Mouse (Mus musculus) lung, embryonic 15.5 days (tissue): Measurements from ENCODE around the gene Acadvl. TPM values are rescaled to one million over a fixed set of nuclear protein-coding genes. Genes with fewer than 3 reads are reported as not detected.

Experiments
- ATAC-seq: fragments of 200-750 bp; cut with Nextera tagmentation; 2 replicates; pipeline ENCODE4 v1.8.0; 2017; ENCODE audit warnings: moderate number of reproducible peaks, borderline replicate concordance; ENCODE audit not compliant: low FRiP score, low TSS enrichment; ENCODE audit errors: extremely low read depth
- H3K27ac ChIP-seq: fragments of 300-500 bp; sonication (generic); 2 replicates; pipeline ENCODE4 v1.5.1; 2015; ENCODE audit warnings: moderate library complexity, mild to moderate bottlenecking, inconsistent platforms
- H3K27me3 ChIP-seq: fragments of 300-500 bp; sonication (generic); 2 replicates; pipeline ENCODE4 v1.6.1; 2015; ENCODE audit warnings: inconsistent platforms
- H3K36me3 ChIP-seq: fragments of 300-500 bp; sonication (generic); 2 replicates; pipeline ENCODE4 v1.6.1; 2015; ENCODE audit warnings: inconsistent platforms
- H3K4me1 ChIP-seq: fragments of 300-500 bp; sonication (generic); 2 replicates; pipeline ENCODE4 v1.6.1; 2015; ENCODE audit warnings: inconsistent platforms
- H3K4me2 ChIP-seq: fragments of 300-500 bp; sonication (generic); 2 replicates; pipeline ENCODE4 v1.6.1; 2015; ENCODE audit warnings: inconsistent platforms, mild to moderate bottlenecking, moderate library complexity
- H3K4me3 ChIP-seq: fragments of 300-500 bp; sonication (generic); 2 replicates; pipeline ENCODE4 v1.5.1; 2015; ENCODE audit warnings: mild to moderate bottlenecking, inconsistent platforms
- H3K9ac ChIP-seq: fragments of 300-500 bp; sonication (generic); 2 replicates; pipeline ENCODE4 v1.6.1; 2015; ENCODE audit warnings: inconsistent platforms
- H3K9me3 ChIP-seq: fragments of 300-500 bp; sonication (generic); 2 replicates; pipeline ENCODE4 v1.6.1; 2016; ENCODE audit warnings: inconsistent platforms
- WGBS: fragments of 180-500 bp; shearing (Covaris S2); methylation state at CpG from one replicate; pipeline ENCODE4 v1.1.7; 2015; 5-methylcytosine and 5-hydroxymethylcytosine counted together
- polyA plus RNA-seq: library from polyadenylated mRNA; unstranded; fragments of >200 nt; fragmentation: Nextera tagmentation; extraction: Ambion mirVana; gene quantifications from 2 replicates; pipeline ENCODE4 v1.2.1, GENCODE M21; 2015

Acadvl gene
- 73.9 and 81.3 TPM in 2 replicates for polyA plus RNA-seq

DNA sequence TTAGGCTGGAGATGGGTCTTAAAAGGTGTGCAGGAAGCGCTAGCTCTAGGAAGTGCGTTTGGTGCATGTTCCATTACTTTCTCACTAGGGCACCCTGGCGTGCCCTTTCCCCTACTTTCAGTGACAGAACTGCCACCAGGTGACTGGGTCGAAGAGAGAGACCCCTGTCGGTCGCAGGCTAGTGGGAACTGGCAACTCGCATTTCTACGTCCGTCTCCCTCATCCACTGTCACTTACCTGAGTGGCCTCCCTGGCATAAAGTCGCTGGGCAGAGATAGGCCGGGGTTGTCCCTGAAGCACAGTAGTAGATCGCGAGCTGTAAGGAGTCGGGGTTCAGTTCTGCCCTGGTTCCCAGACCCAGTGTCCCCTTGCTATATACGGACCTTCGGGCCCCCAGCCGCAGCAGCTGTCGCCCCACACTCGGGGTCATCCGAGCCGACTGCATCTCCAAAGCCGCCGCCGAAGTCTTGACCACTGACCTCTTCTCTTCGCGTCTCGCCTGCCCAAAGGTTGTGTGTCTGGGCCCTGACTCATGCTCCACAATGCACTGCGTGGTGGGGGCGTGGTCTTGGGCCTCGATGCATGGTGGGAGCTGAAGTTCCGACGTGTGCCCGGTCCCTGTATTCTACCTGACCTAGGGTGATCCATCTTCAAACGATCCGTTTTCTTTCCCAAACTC, at the start of gene Acadvl:
TSS of gene Acadvl (minus strand) at position 532 of the 679 bp plus-strand sequence.
- H3K4me3 ChIP-seq, result peak within 1 kb of the TSS; percentile 61
- no peaks in the 10 kb centered on the region for H3K27me3 ChIP-seq
- H3K4me1 ChIP-seq, result peaks cover 47% of the 10 kb centered on the region
- no peaks in the 10 kb centered on the region for H3K9me3 ChIP-seq
- H3K4me2 ChIP-seq, result peak within 1 kb of the TSS; percentile 93
- under 1% methylated on average over 35 of the region's 35 CpGs for WGBS
- H3K9ac ChIP-seq, result peak within 1 kb of the TSS; percentile 75
- H3K27ac ChIP-seq, result peak within 1 kb of the TSS; percentile 75
- H3K36me3 ChIP-seq, result peaks cover 31% of the 10 kb centered on the region
- ATAC-seq, result peak; percentile 73

DNA sequence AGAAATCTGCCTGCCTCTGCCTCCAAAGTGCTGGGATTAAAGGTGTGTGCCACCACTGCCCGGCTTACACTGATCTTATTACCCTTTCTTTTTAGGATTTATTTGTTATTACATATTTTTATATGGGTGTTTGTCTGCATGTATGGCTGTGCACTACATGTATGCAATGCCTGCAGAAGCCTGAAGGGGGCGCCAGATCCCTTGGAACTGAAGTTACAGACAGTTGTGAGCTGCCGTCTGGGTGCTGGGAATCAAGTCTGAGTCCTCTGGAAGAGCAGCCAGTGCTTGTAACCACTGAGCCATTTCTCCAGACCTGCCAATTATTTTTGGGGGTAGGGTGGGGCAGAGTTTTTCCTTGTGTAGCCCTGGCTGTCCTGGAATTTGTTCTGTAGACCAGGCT, 47.8 kb upstream of the Acadvl start:
- ATAC-seq, result no peak
- Histone ChIP-seq H3K27ac (no peak overlapping the region), H3K27me3 (no peaks in the 10 kb centered on the region), H3K4me2 (no peak overlapping the region), H3K4me3 (no peak overlapping the region), H3K36me3 (no peaks in the 10 kb centered on the region), H3K9me3 (no peaks in the 10 kb centered on the region), H3K9ac (no peak overlapping the region), H3K4me1 (no peaks in the 10 kb centered on the region)
- 68% methylated on average over 3 of the region's 3 CpGs for WGBS

DNA sequence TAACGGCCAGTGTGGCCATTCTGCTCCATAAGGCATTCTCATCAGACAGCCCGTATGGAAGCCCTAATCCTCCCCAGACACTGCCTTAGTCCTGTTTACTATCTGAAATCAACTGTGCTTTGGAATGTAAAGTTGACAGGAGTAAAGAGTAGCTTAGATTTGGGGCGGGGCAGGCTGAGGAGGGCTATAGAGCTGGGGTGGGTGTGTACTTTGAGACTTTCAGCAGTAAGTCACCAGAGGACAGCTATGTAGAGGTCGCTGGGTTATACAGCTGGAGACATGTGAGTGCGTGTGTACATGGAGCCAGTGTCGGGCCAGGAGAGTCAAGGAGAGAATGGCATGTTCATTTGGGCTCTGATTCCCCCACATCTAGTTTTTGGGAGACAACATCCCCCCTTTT, 44.7 kb upstream of the Acadvl start:
- no peaks in the 10 kb centered on the region for H3K9me3 ChIP-seq
- H3K27ac ChIP-seq, result no peak overlapping the region
- peaks cover 3% of the 10 kb centered on the region; the same call in 1 of the 2 replicates for H3K4me1 ChIP-seq
- H3K9ac ChIP-seq, result no peak overlapping the region
- no peak overlapping the region for H3K4me2 ChIP-seq
- H3K27me3 ChIP-seq, result peaks cover 3% of the 10 kb centered on the region; the same call in 1 of the 2 replicates
- 32% methylated on average over 6 of the region's 6 CpGs for WGBS
- H3K36me3 ChIP-seq, result no peaks in the 10 kb centered on the region
- no peak overlapping the region for H3K4me3 ChIP-seq
- no peak for ATAC-seq

DNA sequence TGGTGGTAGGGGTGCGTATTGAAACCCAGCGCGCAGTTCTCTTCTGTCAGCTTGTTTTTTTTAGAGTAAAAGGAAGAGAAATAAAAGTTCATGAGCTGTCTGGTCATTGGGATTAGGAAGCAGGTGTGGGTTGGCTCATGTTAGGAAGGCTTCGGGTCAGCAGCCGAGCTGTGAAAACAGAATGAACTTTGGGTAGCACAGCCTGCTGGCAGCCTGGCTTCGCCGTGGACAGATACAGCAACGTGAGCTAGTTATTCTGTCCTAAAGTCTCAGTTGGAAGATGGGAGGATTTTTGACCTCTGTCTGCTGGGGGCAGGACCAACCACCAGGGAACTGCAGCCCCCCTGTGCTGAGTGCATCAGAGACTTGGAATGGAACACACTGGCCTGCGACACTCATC, 42.6 kb upstream of the Acadvl start:
- no peak overlapping the region for H3K27ac ChIP-seq
- no peak overlapping the region for H3K4me2 ChIP-seq
- no peaks in the 10 kb centered on the region for H3K36me3 ChIP-seq
- no peak overlapping the region for H3K9ac ChIP-seq
- peaks cover 4% of the 10 kb centered on the region; the same call in 1 of the 2 replicates for H3K27me3 ChIP-seq
- H3K9me3 ChIP-seq, result no peaks in the 10 kb centered on the region
- 75% methylated on average over 9 of the region's 9 CpGs for WGBS
- no peak for ATAC-seq
- H3K4me3 ChIP-seq, result no peak overlapping the region
- H3K4me1 ChIP-seq, result peaks cover 3% of the 10 kb centered on the region; the same call in 1 of the 2 replicates

DNA sequence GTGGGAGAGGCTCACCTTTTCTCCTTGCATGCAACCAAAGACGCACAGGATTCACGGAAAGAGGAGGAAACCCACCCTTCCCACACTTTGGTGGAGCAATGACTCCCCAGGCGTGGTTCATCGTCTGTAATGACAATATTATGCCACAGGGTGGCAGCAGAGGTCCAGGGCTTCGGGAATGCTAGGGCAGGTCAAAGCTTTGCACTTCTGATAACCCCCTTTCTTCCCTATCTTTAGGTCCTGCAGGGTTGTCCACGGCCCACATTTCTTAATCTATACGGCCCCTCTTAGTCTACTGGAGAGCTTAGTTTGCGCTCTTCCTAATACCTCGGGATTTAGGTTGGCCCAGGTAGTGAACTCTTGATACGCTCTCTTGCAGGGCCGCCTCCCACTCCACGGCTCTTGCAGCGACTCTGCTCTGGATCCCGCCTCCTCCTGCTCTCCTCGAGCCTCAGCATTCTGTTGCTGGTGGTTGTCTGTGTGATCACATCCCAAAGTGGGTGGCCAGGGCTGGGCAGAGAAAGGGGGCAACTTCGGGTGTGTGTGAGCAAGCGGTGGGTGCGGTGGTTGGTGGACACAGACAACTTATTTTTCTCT, 40.5 kb upstream of the Acadvl start:
- Histone ChIP-seq H3K4me3 (no peak overlapping the region), H3K27ac (no peak overlapping the region), H3K9me3 (no peaks in the 10 kb centered on the region), H3K4me1 (peaks cover 3% of the 10 kb centered on the region; the same call in 1 of the 2 replicates), H3K4me2 (peak overlapping the region; percentile 34), H3K36me3 (no peaks in the 10 kb centered on the region), H3K27me3 (peaks cover 4% of the 10 kb centered on the region; the same call in 1 of the 2 replicates), H3K9ac (no peak overlapping the region)
- 22% methylated on average over 18 of the region's 18 CpGs for WGBS
- ATAC-seq, result peak; percentile 25; the same call in 1 of the 2 replicates

DNA sequence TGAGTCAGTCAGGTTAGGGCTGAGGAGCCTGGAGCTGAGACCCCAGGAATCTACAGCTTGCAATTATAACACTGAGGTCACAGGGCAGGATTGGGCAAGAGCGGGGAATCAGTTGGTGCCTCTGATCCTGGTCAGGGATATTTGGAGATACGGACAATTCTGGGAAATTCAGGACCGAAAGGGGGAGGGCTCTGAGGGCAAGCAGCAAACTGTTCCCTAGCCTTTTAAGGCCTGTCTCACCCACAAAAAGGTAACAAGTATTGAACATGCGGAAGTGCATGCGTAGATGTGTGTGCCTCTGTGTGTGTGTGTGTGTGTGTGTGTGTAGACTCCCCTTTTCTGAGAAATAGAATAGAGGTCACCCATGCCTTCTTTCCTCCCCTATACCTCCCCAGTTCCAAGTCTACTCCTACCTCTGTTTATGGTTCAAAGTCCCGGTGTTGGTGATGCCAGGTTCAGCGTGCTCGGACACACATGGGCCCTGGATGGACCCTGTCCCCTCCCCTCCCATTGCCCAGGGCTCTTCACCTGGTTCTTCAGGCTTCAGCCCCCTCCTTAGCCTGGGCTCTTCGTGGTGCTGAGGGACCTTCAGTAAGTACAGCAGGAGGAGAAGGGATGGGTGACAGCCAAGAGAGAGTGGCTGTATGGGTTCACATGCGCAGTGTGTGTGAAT, 38.8 kb upstream of the Acadvl start, which contains the start of gene Asgr1:
TSS of gene Asgr1 (plus strand) at position 188 of the 673 bp plus-strand sequence.
- no peak within 1 kb of the TSS for H3K27ac ChIP-seq
- no peak within 1 kb of the TSS for H3K4me2 ChIP-seq
- H3K36me3 ChIP-seq, result no peaks in the 10 kb centered on the region
- H3K9me3 ChIP-seq, result no peaks in the 10 kb centered on the region
- no peak within 1 kb of the TSS for H3K4me3 ChIP-seq
- peaks cover 3% of the 10 kb centered on the region; the same call in 1 of the 2 replicates for H3K4me1 ChIP-seq
- no peak for ATAC-seq
- 76% methylated on average over 10 of the region's 10 CpGs for WGBS
- no peak within 1 kb of the TSS for H3K9ac ChIP-seq
- H3K27me3 ChIP-seq, result peaks cover 4% of the 10 kb centered on the region; the same call in 1 of the 2 replicates

DNA sequence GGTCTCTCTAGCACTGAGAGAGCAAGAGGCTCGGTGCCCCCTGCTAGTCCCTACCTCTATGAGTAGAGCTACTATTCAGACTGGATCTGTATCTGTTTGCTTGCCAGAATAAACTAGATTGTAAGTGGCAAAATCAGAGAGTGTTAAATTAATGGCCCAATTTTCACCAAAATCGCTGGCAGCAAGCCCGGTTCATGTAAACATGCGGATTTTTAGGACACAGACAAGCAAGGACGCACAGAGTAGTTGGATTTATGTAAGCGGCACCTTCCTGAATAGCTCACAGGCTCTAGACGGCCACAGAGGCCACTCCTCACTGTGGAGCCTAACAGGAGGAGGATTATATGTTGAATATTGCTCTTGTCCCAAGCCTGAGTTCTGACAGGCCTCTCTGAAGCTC, 37.9 kb upstream of the Acadvl start:
- no peaks in the 10 kb centered on the region for H3K9me3 ChIP-seq
- WGBS, result 46% methylated on average over 7 of the region's 7 CpGs
- H3K27me3 ChIP-seq, result peaks cover 4% of the 10 kb centered on the region; the same call in 1 of the 2 replicates
- peaks cover 3% of the 10 kb centered on the region; the same call in 1 of the 2 replicates for H3K4me1 ChIP-seq
- no peaks in the 10 kb centered on the region for H3K36me3 ChIP-seq
- H3K4me3 ChIP-seq, result no peak overlapping the region
- ATAC-seq, result no peak
- H3K9ac ChIP-seq, result no peak overlapping the region
- no peak overlapping the region for H3K4me2 ChIP-seq
- H3K27ac ChIP-seq, result no peak overlapping the region

DNA sequence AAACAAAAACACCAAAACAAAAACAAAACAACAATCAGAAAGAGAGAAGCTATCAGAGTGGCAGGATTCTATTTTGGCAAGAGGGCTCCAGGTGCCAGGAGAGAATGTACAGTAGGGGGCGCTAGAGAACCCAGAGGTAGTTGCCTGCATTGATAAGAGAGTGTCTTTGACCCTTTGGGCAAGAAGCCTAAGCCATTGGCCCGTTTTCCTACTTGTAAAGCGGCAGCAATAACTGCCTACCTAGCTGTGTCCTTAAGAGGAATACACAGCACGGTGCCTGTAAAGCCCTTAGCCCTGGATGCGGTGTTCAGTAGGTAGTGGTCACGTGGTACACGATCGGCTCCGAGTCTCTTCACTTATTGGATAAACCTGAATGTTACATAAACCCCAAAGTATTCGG, 34.6 kb upstream of the Acadvl start:
- H3K4me2 ChIP-seq, result no peak overlapping the region
- H3K4me3 ChIP-seq, result no peak overlapping the region
- H3K9me3 ChIP-seq, result no peaks in the 10 kb centered on the region
- peaks cover under 1% of the 10 kb centered on the region; the same call in 1 of the 2 replicates for H3K27me3 ChIP-seq
- H3K9ac ChIP-seq, result no peak overlapping the region
- no peak for ATAC-seq
- no peak overlapping the region for H3K27ac ChIP-seq
- H3K4me1 ChIP-seq, result no peaks in the 10 kb centered on the region
- 47% methylated on average over 10 of the region's 10 CpGs for WGBS
- no peaks in the 10 kb centered on the region for H3K36me3 ChIP-seq

DNA sequence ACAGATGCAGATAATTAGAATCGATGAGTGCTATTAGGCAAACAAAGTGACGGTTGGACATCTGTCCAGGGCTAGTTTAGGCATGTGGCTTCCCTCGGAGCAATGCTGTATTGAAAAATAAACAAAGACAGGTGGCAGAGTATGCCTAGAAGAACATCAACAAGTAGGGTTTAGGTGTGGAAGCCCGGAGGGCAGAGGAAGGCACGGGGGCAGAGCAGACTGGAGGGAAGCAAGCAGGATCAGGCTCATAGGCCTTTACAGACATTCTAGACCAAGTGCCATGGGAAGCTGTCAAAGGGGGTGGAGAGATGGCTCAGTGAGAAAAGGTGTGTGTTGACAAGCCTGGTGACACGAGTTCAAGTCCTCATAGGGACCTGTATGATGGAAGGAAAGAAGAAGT, 34.2 kb upstream of the Acadvl start:
- Histone ChIP-seq H3K36me3 (peaks cover 4% of the 10 kb centered on the region; the same call in 1 of the 2 replicates), H3K9me3 (no peaks in the 10 kb centered on the region), H3K4me1 (no peaks in the 10 kb centered on the region), H3K4me3 (no peak overlapping the region), H3K27me3 (no peaks in the 10 kb centered on the region), H3K27ac (no peak overlapping the region), H3K4me2 (no peak overlapping the region), H3K9ac (no peak overlapping the region)
- no peak for ATAC-seq
- WGBS, result 47% methylated on average over 6 of the region's 6 CpGs

DNA sequence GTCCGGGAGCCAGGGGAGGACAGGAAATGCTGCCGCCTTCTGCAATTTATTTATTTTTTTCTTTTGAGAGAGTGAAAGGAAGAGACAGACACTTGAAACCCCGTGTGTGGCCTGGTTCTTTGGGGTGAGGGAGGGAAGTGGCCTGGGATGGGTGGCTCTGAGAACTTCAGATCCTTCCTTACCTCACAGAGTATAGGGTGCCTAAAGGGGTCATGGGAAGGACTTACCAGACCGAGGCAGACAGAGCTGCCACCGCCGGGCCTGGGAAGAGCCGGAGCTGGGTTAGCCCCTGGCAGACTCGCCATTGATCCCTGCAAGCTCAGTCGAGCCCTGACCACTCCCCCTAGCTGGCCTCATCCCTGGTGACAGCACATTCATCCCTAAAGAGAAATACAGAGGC, 30.2 kb upstream of the Acadvl start:
- ATAC-seq, result peak; percentile 48; the same call in 1 of the 2 replicates
- Histone ChIP-seq H3K4me3 (no peak overlapping the region), H3K27ac (no peak overlapping the region), H3K36me3 (peaks cover 27% of the 10 kb centered on the region), H3K9ac (no peak overlapping the region), H3K4me1 (no peaks in the 10 kb centered on the region), H3K4me2 (no peak overlapping the region), H3K27me3 (no peaks in the 10 kb centered on the region), H3K9me3 (no peaks in the 10 kb centered on the region)
- 32% methylated on average over 9 of the region's 9 CpGs for WGBS

DNA sequence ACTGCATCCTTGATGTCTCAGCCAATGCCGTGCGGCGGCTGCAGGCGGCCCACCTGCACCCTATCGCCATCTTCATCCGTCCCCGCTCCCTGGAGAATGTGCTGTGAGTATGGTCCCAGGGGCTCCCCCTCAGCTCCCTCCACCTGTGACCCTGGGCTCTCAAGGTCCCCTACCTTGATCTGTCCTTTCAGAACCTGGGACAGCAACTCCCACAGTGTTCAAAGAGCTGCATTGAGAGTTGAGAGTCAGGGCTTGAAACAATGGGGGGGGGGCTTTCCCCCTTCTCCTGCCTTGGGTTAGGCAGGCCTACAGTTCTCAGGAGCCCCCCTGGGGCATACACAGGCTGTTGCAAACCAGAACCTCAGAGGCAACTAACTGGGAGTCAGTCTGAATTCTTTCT, 28.5 kb upstream of the Acadvl start:
- Histone ChIP-seq H3K9me3 (no peaks in the 10 kb centered on the region), H3K36me3 (peaks cover 31% of the 10 kb centered on the region), H3K4me2 (no peak overlapping the region), H3K27me3 (no peaks in the 10 kb centered on the region), H3K9ac (no peak overlapping the region), H3K4me3 (no peak overlapping the region), H3K27ac (no peak overlapping the region), H3K4me1 (no peaks in the 10 kb centered on the region)
- no peak for ATAC-seq
- WGBS, result 84% methylated on average over 7 of the region's 7 CpGs
